Mouse (Mus musculus) heart, postnatal 10 days (tissue): Measurements from ENCODE around the gene Pdlim4. TPM values are rescaled to one million over a fixed set of nuclear protein-coding genes. Genes with fewer than 3 reads are reported as not detected.

Experiments used
- DNase-seq, 2 experiments: peaks; one replicate each; pipeline ENCODE4 v3.0.0; 2021
- intact Hi-C: fragments of 180-260 bp; cut with DNase I; formaldehyde crosslinking; loops from one replicate; pipeline ENCODE4 v1.15.1; 2025
- total RNA-seq, 2 experiments: library from RNA; stranded (reverse); gene quantifications; 2 replicates each; pipeline ENCODE4 v1.2.3; 2021

Pdlim4 gene
- 10 to 100 TPM; 23.4 to 28.2 TPM for total RNA-seq

DNA sequence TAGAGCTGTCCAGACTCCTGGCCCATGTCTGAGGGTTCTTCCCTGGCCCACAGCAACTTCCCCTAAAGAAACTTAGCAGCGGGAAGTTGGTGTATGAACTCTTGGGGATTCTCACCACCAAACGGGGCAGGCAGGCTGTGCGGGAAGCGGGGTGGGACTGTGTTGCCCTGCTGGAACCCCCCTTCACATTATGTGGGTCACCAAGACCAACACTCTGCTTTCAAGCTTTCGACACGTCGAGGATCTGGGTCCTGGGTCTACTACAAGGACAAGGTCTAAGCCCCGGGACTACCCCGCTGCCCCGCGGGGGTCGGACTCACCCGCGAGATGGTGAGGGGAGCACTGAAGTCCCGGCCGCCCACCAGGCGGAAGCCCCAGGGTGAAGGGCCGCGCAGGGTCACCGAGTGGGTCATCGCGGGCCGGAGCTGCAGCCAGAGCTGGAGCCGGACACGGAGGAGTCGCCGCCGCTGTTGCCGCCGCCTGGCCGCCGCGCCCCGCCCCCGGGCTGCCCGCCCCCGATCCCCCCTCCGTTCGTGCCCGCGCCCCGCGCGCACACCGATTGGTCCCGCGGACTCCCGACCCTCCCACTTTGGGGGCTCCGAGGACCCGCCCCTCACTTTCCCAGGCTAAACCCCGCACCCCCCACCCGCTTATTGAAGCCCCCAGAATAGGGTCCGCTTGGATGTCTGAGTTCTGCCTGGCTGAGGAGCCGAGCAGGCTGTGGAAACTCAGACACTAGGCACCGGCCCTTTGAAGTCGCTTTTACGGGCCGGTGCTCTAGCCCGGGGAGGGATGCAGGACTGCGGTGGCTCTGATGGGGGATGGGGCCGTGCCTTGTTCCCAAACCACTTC lies at the start of gene Pdlim4:
Pdlim4 (minus strand) TSS at position 495 of the 852 bp plus-strand sequence.
- intact Hi-C loops, result no loop called here
- DNase-seq, result peak; percentile 55 to 61

DNA sequence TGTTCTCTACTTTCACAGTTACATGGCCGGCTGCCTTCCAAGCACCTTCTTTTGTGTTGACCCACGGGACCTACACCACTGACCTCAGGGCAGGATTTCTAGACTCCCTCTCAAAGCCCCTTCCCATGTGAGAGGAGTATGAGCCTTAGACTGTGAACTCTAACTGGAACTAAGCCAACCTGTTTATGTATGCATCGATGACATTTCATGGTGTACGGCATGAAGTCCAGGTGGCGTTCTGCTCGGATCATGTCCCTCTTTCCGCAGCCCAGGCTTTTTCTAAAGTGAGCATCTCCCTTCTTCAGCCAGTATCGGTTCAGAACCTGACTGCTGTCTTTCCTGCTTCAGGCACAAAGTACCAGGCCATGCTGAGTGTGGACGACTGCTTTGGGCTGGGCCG lies 48.3 kb upstream of the Pdlim4 start:
- intact Hi-C loops, result no loop called here
- no peak for DNase-seq

DNA sequence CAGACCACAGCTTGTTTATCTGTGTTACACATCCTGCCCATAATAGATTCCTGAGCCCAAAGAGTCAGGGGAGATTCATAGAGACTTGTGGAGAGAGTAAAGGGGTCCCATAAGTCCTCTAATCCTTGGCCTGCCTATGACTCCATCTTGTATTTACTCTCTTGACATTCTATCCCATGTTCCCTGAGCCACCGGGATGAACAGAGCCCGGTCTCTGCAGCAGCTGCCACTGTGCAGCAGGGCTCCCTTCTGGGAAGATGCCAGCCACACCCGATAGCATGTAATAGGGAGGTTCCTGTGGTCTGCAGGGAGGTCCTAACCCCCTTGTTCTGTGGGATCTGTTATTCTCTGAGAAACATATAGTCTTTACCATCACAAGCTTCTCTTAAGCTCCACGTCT lies 47.6 kb upstream of the Pdlim4 start:
- no peak for DNase-seq
- intact Hi-C loops, result no loop called here

- no peak for DNase-seq
- intact Hi-C loops, result no loop called here
Observed at GRCm38 (mm10) chr11:54115911-54116310, 47.1 kb upstream of the Pdlim4 start.

- DNase-seq, result no peak
- intact Hi-C loops, result no loop called here
Observed at GRCm38 (mm10) chr11:54115301-54115700, 46.5 kb upstream of the Pdlim4 start.

- intact Hi-C loops, result no loop called here
- DNase-seq, result no peak
Observed at GRCm38 (mm10) chr11:54114746-54115145, 45.9 kb upstream of the Pdlim4 start.

DNA sequence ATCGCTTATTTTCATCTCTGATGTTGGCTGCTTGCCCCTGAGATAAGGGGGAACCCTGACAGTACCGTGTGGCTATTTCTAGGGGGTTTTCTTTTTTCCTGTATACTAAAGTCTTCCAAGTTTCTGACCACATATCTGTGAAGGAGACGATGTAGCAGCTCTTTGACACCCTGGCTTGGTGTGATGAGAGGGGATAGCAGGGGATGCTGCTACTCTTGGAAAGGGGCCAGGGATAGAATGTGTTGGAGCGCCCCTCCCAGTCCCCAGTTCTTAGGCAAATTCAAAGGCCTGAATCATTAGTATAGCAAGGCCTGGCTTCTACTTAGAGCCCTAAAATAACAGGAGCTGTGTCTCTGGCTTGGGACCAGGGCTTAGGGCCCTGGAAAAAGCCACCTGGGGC lies 44.5 kb upstream of the Pdlim4 start:
- intact Hi-C loops, result no loop called here

GRCm38 (mm10) chr11:54112920-54113319 lies 44.1 kb upstream of the Pdlim4 start:
- DNase-seq, result peak; percentile 96 to 98
- intact Hi-C loops, result no loop called here

More for the DNA sequence above, 44.5 kb upstream of the Pdlim4 start:
- DNase-seq, result peak; percentile 57 to 62

- peak; percentile 86 to 87 for DNase-seq
- intact Hi-C loops, result no loop called here
Observed at GRCm38 (mm10) chr11:54111976-54112741, 43.3 kb upstream of the Pdlim4 start.

- no peak for DNase-seq
Observed at GRCm38 (mm10) chr11:54111291-54111690, 42.5 kb upstream of the Pdlim4 start.

GRCm38 (mm10) chr11:54108894-54109293 lies 40.1 kb upstream of the Pdlim4 start:
- DNase-seq, result peak; percentile 70 to 78
- intact Hi-C loops, result loop anchor here (10.0 kb wide), 1 partner anchor 326 kb away; the partner anchor contains the start of gene Fnip1

More at GRCm38 (mm10) chr11:54111291-54111690, 42.5 kb upstream of the Pdlim4 start:
- intact Hi-C loops, result no loop called here

DNA sequence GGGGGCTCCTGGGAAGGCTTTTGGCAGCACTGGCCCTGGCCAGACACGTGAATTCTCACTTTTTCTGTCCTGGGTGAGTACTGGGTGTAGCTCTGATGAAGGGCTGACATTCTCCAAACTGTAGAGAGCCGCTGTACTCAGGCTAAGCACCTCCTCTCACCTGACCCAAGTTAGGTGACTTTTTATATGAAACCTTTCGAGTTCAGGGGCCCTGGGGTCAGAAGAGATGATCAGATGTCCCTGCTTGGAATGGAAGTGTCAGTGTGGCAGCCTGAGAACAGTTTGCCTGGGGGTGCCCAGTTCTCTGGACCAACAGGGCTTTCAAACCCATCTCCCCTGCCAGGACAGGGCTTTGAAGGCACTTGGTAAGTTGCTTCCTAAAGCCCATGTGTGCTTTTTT lies 39.3 kb upstream of the Pdlim4 start:
- no peak for DNase-seq
- intact Hi-C loops, result loop anchor here (10.0 kb wide), 1 partner anchor 327 kb away; the partner anchor contains the start of gene Fnip1

DNA sequence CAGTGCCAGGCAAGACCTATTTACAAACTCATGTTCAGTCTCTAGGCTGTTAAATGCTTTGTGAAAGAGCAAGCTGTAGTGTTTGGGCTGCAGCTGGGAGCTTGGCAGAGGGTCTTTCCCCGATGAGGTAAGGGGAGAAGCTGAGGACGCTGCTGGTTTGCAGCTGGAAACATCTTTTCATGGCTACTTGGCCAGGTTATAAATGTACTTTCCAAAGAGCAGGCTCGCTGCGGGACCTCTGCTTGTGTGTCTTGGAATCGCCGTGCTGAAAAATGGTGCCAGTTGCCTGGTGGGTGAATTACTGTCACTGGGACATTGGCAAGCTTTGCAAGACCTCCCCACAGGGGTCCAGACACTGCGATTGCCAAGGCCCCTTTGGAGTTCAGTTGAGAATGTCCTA lies 38.4 kb upstream of the Pdlim4 start:
- intact Hi-C loops, result loop anchor here (10.0 kb wide), 1 partner anchor 328 kb away; the partner anchor contains the start of gene Fnip1
- DNase-seq, result peak; percentile 59 to 66

GRCm38 (mm10) chr11:54106676-54107075 lies 37.9 kb upstream of the Pdlim4 start:
- intact Hi-C loops, result loop anchor here (10.0 kb wide), 1 partner anchor 328 kb away; the partner anchor contains the start of gene Fnip1
- no peak for DNase-seq

- DNase-seq, result no peak
- intact Hi-C loops, result loop anchor here (10.0 kb wide), 1 partner anchor 330 kb away; the partner anchor contains the start of gene Fnip1
Observed at GRCm38 (mm10) chr11:54105011-54105410, 36.2 kb upstream of the Pdlim4 start.

DNA sequence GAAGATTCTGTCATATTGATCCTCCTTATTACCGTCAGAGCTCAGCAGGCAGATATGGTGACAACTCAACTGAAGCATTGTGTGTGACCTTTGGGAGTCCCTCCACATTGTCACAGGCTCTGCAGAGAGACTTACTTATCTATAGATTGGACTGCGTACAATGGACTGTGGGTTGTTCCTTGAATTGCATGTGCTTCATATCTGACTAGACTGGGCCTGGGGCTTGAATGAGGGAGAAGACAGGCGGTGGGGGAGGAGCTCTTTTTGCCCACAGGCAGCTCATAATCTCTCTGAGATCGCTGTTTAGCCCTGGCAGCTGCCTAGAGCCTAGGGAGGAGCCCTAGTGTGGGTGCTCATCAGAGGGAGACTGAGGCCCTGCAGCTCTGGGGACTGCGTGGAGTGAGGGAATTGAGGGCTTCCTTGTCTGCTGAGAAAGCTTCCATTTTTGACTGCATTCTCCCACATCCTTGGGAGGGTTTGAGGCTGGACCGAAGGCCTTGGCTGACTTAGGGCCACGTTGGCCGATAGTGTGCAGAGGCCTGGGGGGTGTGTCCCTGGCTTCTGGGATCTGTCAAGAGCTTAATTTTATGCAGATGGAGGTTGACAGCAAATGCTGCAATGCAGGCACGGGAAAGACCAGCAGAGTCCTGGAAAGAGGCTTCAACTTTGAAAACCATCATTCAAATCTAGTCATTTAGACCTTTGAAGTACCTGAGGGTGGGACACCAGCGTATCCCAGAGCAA lies 34.1 kb upstream of the Pdlim4 start:
- DNase-seq, result peak; percentile 60 to 67
- intact Hi-C loops, result loop anchor here (10.0 kb wide), 1 partner anchor 332 kb away; the partner anchor contains the start of gene Fnip1

- intact Hi-C loops, result loop anchor here (10.0 kb wide), 1 partner anchor 333 kb away; the partner anchor contains the start of gene Fnip1
- no peak for DNase-seq
Observed at GRCm38 (mm10) chr11:54101701-54102100, 32.9 kb upstream of the Pdlim4 start.

DNA sequence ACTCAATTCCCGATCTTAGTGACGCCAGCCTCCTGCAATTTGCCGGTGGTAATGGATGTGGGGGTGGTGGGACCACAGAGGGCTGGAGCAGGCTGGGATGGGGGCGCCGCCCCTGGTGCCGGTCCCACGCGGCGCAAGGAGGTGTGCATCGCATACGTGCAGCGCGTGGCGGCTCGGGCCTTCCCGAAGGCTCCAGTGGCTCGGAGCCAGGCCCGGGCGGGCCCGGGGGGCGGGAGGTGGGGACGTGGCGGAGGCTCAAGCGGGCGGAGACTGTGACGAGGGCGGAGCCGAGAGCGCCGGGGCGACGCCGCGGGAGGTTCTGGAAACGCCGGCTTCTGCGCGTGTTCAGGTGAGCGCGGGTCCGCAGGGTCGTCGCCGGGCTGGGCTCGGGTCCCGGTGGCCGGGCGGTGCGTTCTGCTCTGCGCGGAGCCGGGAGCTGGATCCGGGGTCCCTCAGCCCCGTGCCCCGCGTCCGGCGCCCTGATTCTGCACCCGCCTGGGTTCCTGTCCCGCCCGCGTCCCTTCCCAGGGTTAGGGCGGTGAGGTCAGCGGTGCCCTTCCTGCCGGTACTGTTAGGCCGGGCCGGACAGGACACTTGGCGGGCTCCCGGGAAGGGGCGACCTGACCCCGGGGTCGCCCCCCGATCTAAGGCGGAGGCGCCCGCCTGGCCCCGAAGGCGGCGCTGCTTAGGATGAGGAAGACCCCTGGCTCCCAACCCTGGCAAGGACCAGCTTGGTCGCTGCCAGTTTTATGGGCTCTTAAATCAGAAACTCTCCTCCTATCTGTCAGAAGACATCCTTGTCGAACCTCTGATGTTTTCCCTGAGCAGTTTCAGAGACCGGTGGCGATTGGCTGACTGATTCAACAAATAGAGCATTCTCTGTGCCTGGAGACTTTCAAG lies 32.1 kb upstream of the Pdlim4 start:
- intact Hi-C loops, result loop anchor here (10.0 kb wide), 1 partner anchor 334 kb away; the partner anchor contains the start of gene Fnip1
- peak; percentile 78 to 84 for DNase-seq

- intact Hi-C loops, result loop anchor here (10.0 kb wide), 1 partner anchor 335 kb away; the partner anchor contains the start of gene Fnip1
- DNase-seq, result no peak
Observed at GRCm38 (mm10) chr11:54100045-54100691, 31.4 kb upstream of the Pdlim4 start, which contains the start of gene P4ha2. TSS of gene P4ha2 (plus strand) at chr11:54100095.
